Mouse (Mus musculus) C2C12 (cell line): Measurements from ENCODE around the gene Ptgfrn. TPM values are rescaled to one million over a fixed set of nuclear protein-coding genes. Genes with fewer than 3 reads are reported as not detected.

Experiments used
- H3K27me3 ChIP-seq: one replicate; pipeline ENCODE4 v1.6.1; 2011; ENCODE audit not compliant: control insufficient read depth, insufficient read depth, insufficient read length
- H3K36me3 ChIP-seq: one replicate; pipeline ENCODE4 v1.6.1; 2011; ENCODE audit not compliant: control insufficient read depth, insufficient read depth
- H3K4me3 ChIP-seq: one replicate; pipeline ENCODE4 v1.5.1; 2011; ENCODE audit warnings: mild to moderate bottlenecking, control low read depth; ENCODE audit not compliant: poor library complexity, insufficient read depth, severe bottlenecking
- H3K79me2 ChIP-seq: one replicate; pipeline ENCODE4 v1.6.1; 2011; ENCODE audit not compliant: control insufficient read depth, insufficient read depth
- H3K79me3 ChIP-seq: one replicate; pipeline ENCODE4 v1.6.1; 2011; ENCODE audit warnings: low read depth, control low read depth
- H3ac ChIP-seq: one replicate; pipeline ENCODE3; 2011; ENCODE audit warnings: low read depth; ENCODE audit not compliant: control insufficient read depth, insufficient read length
- CEBPB ChIP-seq: IDR thresholded peaks from one replicate; pipeline ENCODE4 v1.6.1; 2011; ENCODE audit warnings: low read depth, mild to moderate bottlenecking, control low read depth, moderate library complexity
- CTCF ChIP-seq: IDR thresholded peaks from one replicate; pipeline ENCODE4 v1.5.1; 2011; ENCODE audit not compliant: control insufficient read depth, insufficient read depth, insufficient read length
- FOSL1 ChIP-seq: IDR thresholded peaks from one replicate; pipeline ENCODE4 v1.8.0; 2011; ENCODE audit warnings: mild to moderate bottlenecking, low read length; ENCODE audit not compliant: poor library complexity, insufficient read depth, severe bottlenecking
- MAX ChIP-seq: IDR thresholded peaks from one replicate; pipeline ENCODE4 v1.6.1; 2011; ENCODE audit warnings: mild to moderate bottlenecking, control low read depth
- MYOD1 ChIP-seq: IDR thresholded peaks from one replicate; pipeline ENCODE4 v1.6.1; 2011; ENCODE audit warnings: low read depth; ENCODE audit not compliant: control insufficient read depth, insufficient read length
- MYOG ChIP-seq: IDR thresholded peaks from one replicate; pipeline ENCODE4 v1.6.1; 2011; ENCODE audit not compliant: control insufficient read depth, insufficient read length; ENCODE audit errors: extremely low read depth
- USF1 ChIP-seq: IDR thresholded peaks from one replicate; pipeline ENCODE4 v1.6.1; 2011; ENCODE audit warnings: low read depth, mild to moderate bottlenecking, control low read depth, moderate library complexity
- polyA plus RNA-seq: library from polyadenylated mRNA; unstranded; fragments of >200 nt; fragmentation: generic; extraction: Trizol; gene quantifications from one replicate; pipeline ENCODE4 v1.2.1, GENCODE M21; 2012; ENCODE audit warnings: missing spikeins

Ptgfrn gene
- polyA plus RNA-seq, 1 experiment = 42.8 TPM

DNA sequence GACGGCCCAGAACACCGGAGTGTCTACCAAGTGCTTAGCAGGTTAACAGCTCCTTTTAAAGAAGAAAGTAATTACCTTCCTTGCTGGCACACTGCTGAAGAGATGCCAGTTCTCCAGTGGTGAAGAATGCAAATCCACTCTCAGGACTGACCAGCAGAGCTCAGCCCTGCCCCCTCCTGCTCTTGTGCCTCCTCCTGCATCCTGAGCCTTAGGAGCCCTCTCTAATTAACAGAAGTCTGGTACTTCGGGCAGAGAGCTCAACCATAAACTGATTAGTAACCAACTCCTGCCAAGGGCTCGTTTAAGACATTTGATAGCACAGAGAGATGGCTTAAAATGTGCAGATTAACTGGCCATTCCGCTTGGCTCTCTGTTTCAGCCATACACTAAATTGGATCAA, 41.4 kb downstream of the Ptgfrn start:
- Histone ChIP-seq H3K36me3 (peaks cover 6% of the 10 kb centered on the region), H3K27me3 (no peaks in the 10 kb centered on the region), H3K4me3 (no peak overlapping the region), H3K79me3 (no peaks in the 10 kb centered on the region), H3K79me2 (no peaks in the 10 kb centered on the region), H3ac (no peak overlapping the region)
- no peak for TF ChIP-seq MYOG

DNA sequence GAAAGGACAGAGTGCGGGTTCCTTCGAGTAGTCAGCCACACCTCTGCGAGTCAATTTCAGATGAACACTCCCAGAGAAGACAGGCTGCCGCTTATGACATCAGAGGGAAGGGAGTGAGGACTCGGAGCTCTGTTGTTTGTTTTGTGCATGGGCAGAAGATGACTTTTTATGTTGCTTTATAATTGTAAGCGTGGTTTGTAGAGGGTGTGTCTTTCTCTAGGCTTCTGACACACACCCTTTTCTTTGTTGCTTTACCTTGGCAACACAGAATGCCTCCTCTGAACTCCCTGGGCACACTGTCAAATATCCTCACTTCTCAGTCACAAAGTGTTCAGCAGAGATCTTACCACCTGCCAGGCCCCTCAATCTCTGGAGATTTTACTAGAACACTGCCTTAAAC, 43.9 kb downstream of the Ptgfrn start:
- TF ChIP-seq CEBPB (no peak), MAX (no peak), CTCF (no peak), USF1 (no peak), FOSL1 (no peak), MYOD1 (no peak), MYOG (no peak)
- Histone ChIP-seq H3K79me3 (no peaks in the 10 kb centered on the region), H3K4me3 (no peak overlapping the region), H3K36me3 (peaks cover 6% of the 10 kb centered on the region), H3K79me2 (no peaks in the 10 kb centered on the region), H3ac (no peak overlapping the region), H3K27me3 (no peaks in the 10 kb centered on the region)

DNA sequence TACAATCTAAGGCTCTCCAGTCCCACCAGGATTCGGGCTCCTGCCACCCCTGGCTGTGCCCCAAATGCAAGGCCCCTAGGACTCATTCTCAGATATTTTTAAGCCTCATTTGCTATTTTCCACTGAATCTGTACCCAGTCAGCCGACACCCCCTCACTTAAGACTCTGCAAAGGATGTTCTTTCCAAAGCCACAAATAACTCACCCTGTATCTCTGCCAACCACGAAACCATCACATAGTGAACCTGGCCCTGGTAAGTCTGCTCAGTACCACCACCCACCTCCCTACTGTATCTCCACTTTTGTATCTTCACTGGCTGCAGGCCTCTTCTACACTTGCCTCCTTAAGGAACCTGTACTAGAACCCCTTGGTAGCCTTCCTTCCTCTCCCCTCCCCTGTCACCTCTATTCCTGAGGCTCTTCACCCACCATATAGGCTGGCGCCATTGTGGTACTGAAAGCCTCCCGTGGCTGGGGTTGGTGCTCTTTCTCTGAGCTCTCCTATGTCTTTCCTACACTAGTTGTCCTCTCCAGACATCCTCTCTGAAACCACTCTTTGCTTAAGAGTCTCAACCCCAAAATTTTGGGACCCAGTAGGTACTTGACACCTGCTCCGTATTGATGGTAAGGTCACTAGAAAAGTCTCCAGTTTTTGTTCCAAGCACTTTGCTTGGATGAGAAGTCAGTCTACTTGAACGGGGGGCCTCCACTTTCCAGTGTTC, 48.1 kb downstream of the Ptgfrn start:
- Histone ChIP-seq H3ac (no peak overlapping the region), H3K36me3 (peaks cover 5% of the 10 kb centered on the region), H3K79me2 (no peaks in the 10 kb centered on the region), H3K27me3 (no peaks in the 10 kb centered on the region), H3K79me3 (no peaks in the 10 kb centered on the region), H3K4me3 (no peak overlapping the region)
- TF ChIP-seq CEBPB (no peak), FOSL1 (no peak), USF1 (no peak), MYOD1 (no peak), CTCF (no peak), MYOG (no peak), MAX (no peak)

DNA sequence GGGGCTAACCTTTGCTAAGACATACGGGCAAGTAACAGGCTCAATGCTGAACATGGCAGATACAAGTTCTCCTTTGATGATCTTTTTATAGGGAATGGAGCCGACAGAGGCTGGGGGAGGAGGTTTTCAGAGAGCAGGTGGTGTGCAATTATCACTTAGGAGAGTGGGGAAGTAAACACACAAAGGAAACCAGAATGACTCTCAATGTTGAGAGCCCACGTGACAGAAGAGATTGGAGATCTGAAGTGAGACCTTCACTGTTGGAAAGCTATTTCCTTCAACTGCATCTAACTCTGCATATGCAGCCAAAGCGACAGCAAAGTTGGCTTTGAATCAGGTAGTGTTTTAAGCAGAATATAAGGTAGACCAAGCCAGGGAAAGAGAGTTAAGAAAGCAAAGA, 50.9 kb downstream of the Ptgfrn start:
- Histone ChIP-seq H3K36me3 (peaks cover 16% of the 10 kb centered on the region), H3K4me3 (no peak overlapping the region), H3ac (no peak overlapping the region), H3K79me3 (no peaks in the 10 kb centered on the region), H3K27me3 (no peaks in the 10 kb centered on the region), H3K79me2 (no peaks in the 10 kb centered on the region)
- TF ChIP-seq CEBPB = no peak
- TF ChIP-seq CTCF = no peak
- TF ChIP-seq MYOG = no peak
- no peak for TF ChIP-seq MYOD1
- TF ChIP-seq MAX = no peak
- no peak for TF ChIP-seq FOSL1
- no peak for TF ChIP-seq USF1

DNA sequence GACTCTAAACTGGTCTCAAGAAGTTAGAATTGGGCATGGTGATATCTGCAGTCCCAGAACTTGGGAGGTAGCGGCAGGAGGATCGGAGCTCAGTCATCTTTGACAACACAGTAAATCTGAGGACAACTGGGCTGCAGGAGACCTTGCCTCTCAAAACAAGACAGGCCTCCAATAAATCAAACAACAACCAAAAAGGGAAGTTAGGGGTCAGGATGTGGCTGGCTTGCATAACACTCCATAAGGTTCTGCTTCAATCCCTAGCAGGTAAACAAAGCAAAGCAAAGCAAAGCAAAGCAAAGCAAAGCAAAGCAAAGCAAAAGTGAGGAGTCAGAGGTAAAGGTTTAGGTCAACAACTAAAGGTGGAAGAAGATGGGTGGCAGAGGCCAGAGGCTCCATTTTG, 51.9 kb downstream of the Ptgfrn start:
- no peaks in the 10 kb centered on the region for H3K79me3 ChIP-seq
- no peak overlapping the region for H3K4me3 ChIP-seq
- H3K79me2 ChIP-seq = no peaks in the 10 kb centered on the region
- H3K36me3 ChIP-seq = peaks cover 19% of the 10 kb centered on the region
- H3K27me3 ChIP-seq = no peaks in the 10 kb centered on the region
- TF ChIP-seq MYOG (no peak), CEBPB (no peak), FOSL1 (no peak), MYOD1 (no peak), CTCF (no peak), MAX (no peak), USF1 (no peak)
- H3ac ChIP-seq = no peak overlapping the region

DNA sequence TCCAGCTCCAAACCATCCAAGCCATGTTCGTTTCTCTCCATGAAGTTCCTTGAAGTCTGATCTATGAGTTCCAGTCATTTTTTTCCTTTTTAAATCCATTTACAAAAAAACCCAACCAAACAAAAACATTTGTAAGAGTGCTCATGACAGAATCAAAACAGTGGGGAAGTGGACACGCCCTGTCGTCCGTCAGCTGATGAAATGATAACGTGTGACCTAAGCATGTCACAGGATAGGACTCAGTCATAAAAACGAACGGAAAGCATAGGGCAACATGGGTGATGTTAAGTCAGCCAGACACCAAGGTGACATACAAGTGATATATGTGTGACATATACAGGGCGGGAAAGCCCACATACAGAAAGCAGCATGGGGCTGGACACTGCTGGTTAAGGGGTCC, 54.9 kb downstream of the Ptgfrn start:
- no peak overlapping the region for H3K4me3 ChIP-seq
- no peak overlapping the region for H3ac ChIP-seq
- no peaks in the 10 kb centered on the region for H3K79me3 ChIP-seq
- TF ChIP-seq USF1 (no peak), MYOD1 (no peak), FOSL1 (no peak), MYOG (no peak), CEBPB (no peak), MAX (no peak), CTCF (no peak)
- H3K36me3 ChIP-seq = peaks cover 14% of the 10 kb centered on the region
- H3K79me2 ChIP-seq = no peaks in the 10 kb centered on the region
- H3K27me3 ChIP-seq = no peaks in the 10 kb centered on the region
